ENCODE assay signal across 8 mouse cellular contexts in genomic region chr9:71167473-71168215, GRCm38 (mm10). TPM values are rescaled to one million over a fixed set of nuclear protein-coding genes. Genes with fewer than 3 reads are reported as not detected.
DNase-seq lines count a peak whose midpoint lies in the region; ATAC-seq and TF ChIP-seq lines count a peak whose summit lies in the region.

No protein-coding gene starts in this region.

- ATAC-seq in hindbrain, embryonic 13.5 days (ENCODE audit: low FRiP score): no peak
- ATAC-seq in hindbrain, embryonic 11.5 days (ENCODE audit: low FRiP score): no peak
- no peak for ATAC-seq in liver, embryonic 11.5 days (replicated peaks; ENCODE audit: low FRiP score)
- ATAC-seq in stomach, postnatal 0 days (ENCODE audit: low FRiP score, low TSS enrichment): no peak; the same call in 1 of the 2 replicates

- H3K4me3 ChIP-seq in hindbrain, embryonic 13.5 days: no peak overlapping the region
- H3K4me3 ChIP-seq in hindbrain, embryonic 11.5 days (ENCODE audit: low read depth, low read length): no peak overlapping the region
- H3K4me3 ChIP-seq in liver, embryonic 11.5 days (ENCODE audit: low read depth, low read length): no peak overlapping the region
- no peak overlapping the region for H3K4me3 ChIP-seq in stomach, postnatal 0 days (ENCODE audit: low read depth, low read length)

- no peaks in the 10 kb centered on the region for H3K27me3 ChIP-seq in hindbrain, embryonic 13.5 days
- no peaks in the 10 kb centered on the region for H3K27me3 ChIP-seq in hindbrain, embryonic 11.5 days (ENCODE audit: control insufficient read depth, insufficient read depth, low read length)
- H3K27me3 ChIP-seq in liver, embryonic 11.5 days (replicated peaks; ENCODE audit: control insufficient read depth, insufficient read depth, low read length): no peaks in the 10 kb centered on the region
- no peaks in the 10 kb centered on the region for H3K27me3 ChIP-seq in stomach, postnatal 0 days (ENCODE audit: control insufficient read depth, insufficient read depth, low read length)

- no peak overlapping the region for H3K9ac ChIP-seq in hindbrain, embryonic 13.5 days
- H3K9ac ChIP-seq in hindbrain, embryonic 11.5 days (ENCODE audit: low read depth, low read length): no peak overlapping the region
- peak overlapping the region; percentile 46 for H3K9ac ChIP-seq in liver, embryonic 11.5 days (ENCODE audit: low read depth, low read length)
- H3K9ac ChIP-seq in stomach, postnatal 0 days (ENCODE audit: low read length): no peak overlapping the region

- peak overlapping the region; percentile 69; the same call in 1 of the 2 replicates for H3K27ac ChIP-seq in hindbrain, embryonic 13.5 days
- H3K27ac ChIP-seq in hindbrain, embryonic 11.5 days (ENCODE audit: low read depth, low read length): no peak overlapping the region
- peak overlapping the region; percentile 74 for H3K27ac ChIP-seq in liver, embryonic 11.5 days (ENCODE audit: low read depth, low read length)
- H3K27ac ChIP-seq in stomach, postnatal 0 days (replicated peaks): no peak overlapping the region

- intact Hi-C loops in gastrocnemius, postnatal 36 days (cut with DNase I): no loop called here

- H3K4me1 ChIP-seq in hindbrain, embryonic 13.5 days (replicated peaks): peaks cover 4% of the 10 kb centered on the region; the same call in 1 of the 2 replicates
- H3K4me1 ChIP-seq in hindbrain, embryonic 11.5 days (replicated peaks; ENCODE audit: control insufficient read depth, insufficient read depth, low read length): no peaks in the 10 kb centered on the region
- peaks cover 43% of the 10 kb centered on the region for H3K4me1 ChIP-seq in liver, embryonic 11.5 days (replicated peaks; ENCODE audit: control insufficient read depth, insufficient read depth, low read length)
- 0 out of 2 replicates have a peak, but pooled peaks cover 6% of the 10 kb centered on the region for H3K4me1 ChIP-seq in stomach, postnatal 0 days (replicated peaks; ENCODE audit: control insufficient read depth, insufficient read depth)

- no peak for TF ChIP-seq CTCF in stomach, postnatal 0 days (IDR thresholded peaks at IDR 0.05; ENCODE audit: low read depth)

- TF ChIP-seq EP300 in stomach, postnatal 0 days (optimal IDR thresholded peaks at IDR 0.05): no peak

- no peaks in the 10 kb centered on the region for H3K9me3 ChIP-seq in hindbrain, embryonic 13.5 days
- no peaks in the 10 kb centered on the region for H3K9me3 ChIP-seq in hindbrain, embryonic 11.5 days (ENCODE audit: control insufficient read depth, low read length)
- no peaks in the 10 kb centered on the region for H3K9me3 ChIP-seq in liver, embryonic 11.5 days (ENCODE audit: control insufficient read depth, low read length)
- H3K9me3 ChIP-seq in stomach, postnatal 0 days (ENCODE audit: control insufficient read depth, low read length): no peaks in the 10 kb centered on the region

- no peak overlapping the region for H3K4me2 ChIP-seq in hindbrain, embryonic 13.5 days
- H3K4me2 ChIP-seq in hindbrain, embryonic 11.5 days (replicated peaks; ENCODE audit: low read depth, low read length): no peak overlapping the region
- peak overlapping the region; percentile 9 for H3K4me2 ChIP-seq in liver, embryonic 11.5 days
- H3K4me2 ChIP-seq in stomach, postnatal 0 days (replicated peaks; ENCODE audit: low read depth): no peak overlapping the region

- H3K36me3 ChIP-seq in hindbrain, embryonic 13.5 days: no peaks in the 10 kb centered on the region
- no peaks in the 10 kb centered on the region for H3K36me3 ChIP-seq in hindbrain, embryonic 11.5 days (ENCODE audit: control insufficient read depth, insufficient read depth, low read length)
- H3K36me3 ChIP-seq in liver, embryonic 11.5 days (ENCODE audit: control insufficient read depth, insufficient read depth, low read length): no peaks in the 10 kb centered on the region
- no peaks in the 10 kb centered on the region for H3K36me3 ChIP-seq in stomach, postnatal 0 days (ENCODE audit: control insufficient read depth, insufficient read depth, low read length)

- 40% methylated on average over 2 of the region's 2 CpGs for WGBS in hindbrain, embryonic 13.5 days
- WGBS in hindbrain, embryonic 11.5 days: 40% methylated on average over 2 of the region's 2 CpGs
- 47% methylated on average over 2 of the region's 2 CpGs for WGBS in liver, embryonic 11.5 days
- WGBS in stomach, postnatal 0 days: 39% methylated on average over 2 of the region's 2 CpGs

- no peak for DNase-seq in hindbrain, embryonic 11.5 days (ENCODE audit: low spot score)
- peak; percentile 18 for DNase-seq in right cerebral cortex, postnatal 4 days
- no peak for DNase-seq in right cerebral cortex, postnatal 36 days (ENCODE audit: low spot score in 2 of 2)
- DNase-seq in liver, embryonic 11.5 days (ENCODE audit: low spot score): no peak
- DNase-seq in stomach, postnatal 0 days (ENCODE audit: low spot score): peak; percentile 8
- no peak for DNase-seq in gastrocnemius, postnatal 36 days
- DNase-seq in spleen, adult 12 weeks (ENCODE audit: low spot score): no peak

RNA-seq across cellular contexts. Expression of gene Aqp9, which starts 0.8 kb away (rescaled TPM):
- polyA plus RNA-seq in hindbrain, embryonic 13.5 days (2015; fragmentation: Nextera tagmentation; extraction: Ambion mirVana): 0.17 and 0.51 TPM in 2 replicates
- 0.08 TPM in 1 of 2 replicates, not detected in the other for polyA plus RNA-seq in hindbrain, embryonic 11.5 days (2014; fragmentation: Nextera tagmentation; extraction: Ambion mirVana)
- polyA plus RNA-seq in liver, embryonic 11.5 days (2014; fragmentation: Nextera tagmentation; extraction: Ambion mirVana): 13.6 and 15.2 TPM in 2 replicates
- 2.1 and 2.8 TPM in 2 replicates for polyA plus RNA-seq in stomach, postnatal 0 days (2015; fragmentation: Nextera tagmentation; extraction: Ambion mirVana)
- total RNA-seq in gastrocnemius, postnatal 36 days (2021): under 1 TPM in 1 of 2 experiments, not detected in 1; 0.35 TPM

RNA-seq across cellular contexts. Expression of gene Aldh1a2, which starts 47.9 kb away (rescaled TPM):
- 33.3 and 40.4 TPM in 2 replicates for polyA plus RNA-seq in hindbrain, embryonic 13.5 days (2015; fragmentation: Nextera tagmentation; extraction: Ambion mirVana)
- 11.6 and 16.0 TPM in 2 replicates for polyA plus RNA-seq in hindbrain, embryonic 11.5 days (2014; fragmentation: Nextera tagmentation; extraction: Ambion mirVana)
- polyA plus RNA-seq in liver, embryonic 11.5 days (2014; fragmentation: Nextera tagmentation; extraction: Ambion mirVana): 19.6 and 24.3 TPM in 2 replicates
- 45.2 and 47.2 TPM in 2 replicates for polyA plus RNA-seq in stomach, postnatal 0 days (2015; fragmentation: Nextera tagmentation; extraction: Ambion mirVana)
- 1 to 10 TPM; 3.2 to 7.4 TPM for total RNA-seq in gastrocnemius, postnatal 36 days (2021)

Comparison
In these comparisons a context has a peak if more than half of its experiments do, and no peak if none do; other contexts are left out.
1. H3K27ac ChIP-seq: peak in hindbrain, embryonic 13.5 days (single experiment) and liver, embryonic 11.5 days (single experiment); none in hindbrain, embryonic 11.5 days (single experiment) and stomach, postnatal 0 days (single experiment).
2. DNase-seq: peak in right cerebral cortex, postnatal 4 days (single experiment) and stomach, postnatal 0 days (single experiment); none in hindbrain, embryonic 11.5 days (single experiment), right cerebral cortex, postnatal 36 days (0 of 2), liver, embryonic 11.5 days (single experiment), gastrocnemius, postnatal 36 days (0 of 2) and spleen, adult 12 weeks (single experiment).